Mouse (Mus musculus): ENCODE results near the gene Usp28.

The Usp28 gene

GRCm38 (mm10) chr9:49024529-49024928 is 39.4 kb downstream of the Usp28 start:
- DNase-seq = no peak

GRCm38 (mm10) chr9:49034764-49035163 is 49.6 kb downstream of the Usp28 start:
- no peak for DNase-seq

- DNase-seq = no peak
Observed at GRCm38 (mm10) chr9:49050901-49051300, 65.7 kb downstream of the Usp28 start.

GRCm38 (mm10) chr9:49051349-49051748 is 66.2 kb downstream of the Usp28 start:
- peak; percentile 79 to 86 for DNase-seq

- no peak for DNase-seq
Observed at GRCm38 (mm10) chr9:49054028-49054427, 68.9 kb downstream of the Usp28 start.

- peak; percentile 95 to 96 for DNase-seq
Observed at GRCm38 (mm10) chr9:49055333-49056205, 70.4 kb downstream of the Usp28 start, which contains the start of gene Zw10. TSS of gene Zw10 (plus strand) at chr9:49055613.

- no peak for DNase-seq
Observed at GRCm38 (mm10) chr9:49076847-49077246, 91.7 kb downstream of the Usp28 start.

GRCm38 (mm10) chr9:49081107-49081506 is 95.9 kb downstream of the Usp28 start, which contains the start of gene Tmprss5:
TSS of gene Tmprss5 (plus strand) at chr9:49081260.
- no peak for DNase-seq

- DNase-seq = peak; percentile 92 to 94
Observed at GRCm38 (mm10) chr9:49081561-49081960, 96.4 kb downstream of the Usp28 start.

- no peak for DNase-seq
Observed at GRCm38 (mm10) chr9:49087317-49087716, 102.1 kb downstream of the Usp28 start.
